Mouse (Mus musculus): ENCODE measurements around the gene Zmiz2. TPM values are rescaled to one million over a fixed set of nuclear protein-coding genes. Genes with fewer than 3 reads are reported as not detected.
A peak's percentile ranks its signal among the peaks of the same experiment; 100 is the strongest.

Gene Zmiz2
- total and polyA plus RNA-seq, 3 experiments: 10.6 to 238 (median 46.3) TPM

GRCm38 (mm10) chr11:6411684-6412083, 22.8 kb downstream of the Zmiz2 start:
- no peak for TF ChIP-seq MYC (IDR thresholded peaks at IDR 0.05; ENCODE audit: low read depth, low read length)
- no peak for TF ChIP-seq USF1 (IDR thresholded peaks at IDR 0.05; ENCODE audit: low read depth, low read length)
- no peak for TF ChIP-seq ZKSCAN1 (IDR thresholded peaks at IDR 0.05; ENCODE audit: borderline replicate concordance, low read depth, low read length)
- TF ChIP-seq BHLHE40 (IDR thresholded peaks at IDR 0.05; ENCODE audit: low read depth, low read length): no peak
- no peak for TF ChIP-seq MAX (IDR thresholded peaks at IDR 0.05; ENCODE audit: low read length)
- 0 out of 2 replicates have a peak, but pooled peaks have one; percentile 26 for TF ChIP-seq ELF1 (IDR thresholded peaks at IDR 0.05; ENCODE audit: low read depth, low read length)
- TF ChIP-seq KAT2A (IDR thresholded peaks at IDR 0.05; ENCODE audit: insufficient replicate concordance, low read length): no peak
- TF ChIP-seq SIN3A (IDR thresholded peaks at IDR 0.05; ENCODE audit: low read length): no peak
- no peak for TF ChIP-seq NRF1 (IDR thresholded peaks at IDR 0.05; ENCODE audit: low read depth, low read length)
- no peak for TF ChIP-seq ZNF384 (IDR thresholded peaks at IDR 0.05; ENCODE audit: low read depth, low read length)
- TF ChIP-seq RCOR1 (conservative IDR thresholded peaks at IDR 0.05; ENCODE audit: low read depth, low read length): no peak
- TF ChIP-seq CHD1 (IDR thresholded peaks at IDR 0.05; ENCODE audit: low read depth, low read length): no peak
- TF ChIP-seq POLR2A (IDR thresholded peaks at IDR 0.05; ENCODE audit: low read depth, low read length): no peak
- TF ChIP-seq ETS1 (conservative IDR thresholded peaks at IDR 0.05; ENCODE audit: low read depth, low read length): no peak
- no peak for TF ChIP-seq MEF2A (IDR thresholded peaks at IDR 0.05; ENCODE audit: borderline replicate concordance, low read depth, low read length)
- no peak for TF ChIP-seq UBTF (IDR thresholded peaks at IDR 0.05; ENCODE audit: low read depth, low read length)
- TF ChIP-seq GABPA (IDR thresholded peaks at IDR 0.05; ENCODE audit: insufficient replicate concordance, low read depth, low read length): no peak
- TF ChIP-seq HCFC1 (IDR thresholded peaks at IDR 0.05; ENCODE audit: low read depth, low read length): no peak
- TF ChIP-seq ZMIZ1 (IDR thresholded peaks at IDR 0.05; ENCODE audit: low read depth, low read length): no peak
- TF ChIP-seq TBP (conservative IDR thresholded peaks at IDR 0.05; ENCODE audit: low read depth, low read length): no peak
- no peak for TF ChIP-seq IRF4 (IDR thresholded peaks at IDR 0.05; ENCODE audit: low read depth, low read length)
- peak; percentile 50 for TF ChIP-seq SMC3 (IDR thresholded peaks at IDR 0.05; ENCODE audit: low read depth, low read length)
- no peak for TF ChIP-seq E2F4 (IDR thresholded peaks at IDR 0.05; ENCODE audit: insufficient replicate concordance, low read depth, low read length)
- TF ChIP-seq NELFE (IDR thresholded peaks at IDR 0.05; ENCODE audit: low read depth, low read length): no peak
- TF ChIP-seq TCF12 (IDR thresholded peaks at IDR 0.05; ENCODE audit: low read depth, low read length): 0 out of 2 replicates have a peak, but pooled peaks have one; percentile 23
- no peak for TF ChIP-seq EP300 (IDR thresholded peaks at IDR 0.05; ENCODE audit: low read length)
- no peak for TF ChIP-seq MAZ (IDR thresholded peaks at IDR 0.05; ENCODE audit: low read depth, low read length)
- no peak for TF ChIP-seq CHD2 (IDR thresholded peaks at IDR 0.05; ENCODE audit: low read length)
- TF ChIP-seq CTCF (conservative IDR thresholded peaks at IDR 0.05 in 1 of 2, IDR thresholded peaks at IDR 0.05 in 1 of 2; ENCODE audit: low read depth in 2 of 2, low read length in 2 of 2): peak; percentile 91 to 95
- no peak for TF ChIP-seq MXI1 (IDR thresholded peaks at IDR 0.05; ENCODE audit: low read depth, low read length)
- no peak for TF ChIP-seq JUND (conservative IDR thresholded peaks at IDR 0.05; ENCODE audit: low read depth, low read length)
- TF ChIP-seq RAD21 (IDR thresholded peaks at IDR 0.05; ENCODE audit: low read depth, low read length): peak; percentile 65
- TF ChIP-seq MAFK (IDR thresholded peaks at IDR 0.05; ENCODE audit: insufficient replicate concordance, low read length): no peak
- no peak for TF ChIP-seq JUN (IDR thresholded peaks at IDR 0.05; ENCODE audit: insufficient read depth, low read depth, low read length)
- TF ChIP-seq PAX5 (IDR thresholded peaks at IDR 0.05; ENCODE audit: low read length): no peak
- TF ChIP-seq ZC3H11A (IDR thresholded peaks at IDR 0.05; ENCODE audit: low read depth, low read length): no peak
- TF ChIP-seq POLR2AphosphoS2 (IDR thresholded peaks at IDR 0.05; ENCODE audit: low read depth, low read length): no peak
- no peak for TF ChIP-seq USF2 (conservative IDR thresholded peaks at IDR 0.05; ENCODE audit: low read depth, low read length)
- in situ Hi-C loops (cut with MboI; ENCODE audit: low pct_ligation_motif_present, low pct_unique_long_range_greater_than_20kb, low sequenced_read_pairs): no loop called here
- Histone ChIP-seq H3K27me3 (replicated peaks) (no peaks in the 10 kb centered on the region), H3K36me3 (replicated peaks in 1 of 2; ENCODE audit: control insufficient read depth in 1 of 2, insufficient read depth in 1 of 2, low read length in 1 of 2) (peaks cover 0 to 12% of the 10 kb centered on the region in 2 experiments), H3K9ac (ENCODE audit: insufficient read depth, low read depth) (no peak overlapping the region), H3K4me2 (ENCODE audit: insufficient read depth, low read depth, poor library complexity, severe bottlenecking) (no peak overlapping the region), H3K4me1 (ENCODE audit: control insufficient read depth in 1 of 2, insufficient read depth in 2 of 2) (peaks cover 8 to 36% of the 10 kb centered on the region in 2 experiments), H3K4me3 (replicated peaks in 1 of 3; ENCODE audit: low read depth in 2 of 3, low read length in 2 of 3, poor library complexity in 1 of 3) (no peak overlapping the region), H3K9me3 (replicated peaks; ENCODE audit: low read length) (no peaks in the 10 kb centered on the region), H3K27ac (ENCODE audit: insufficient read depth, low read depth) (no peak overlapping the region), H3K79me2 (replicated peaks; ENCODE audit: control insufficient read depth, extremely low read depth, insufficient read depth, poor library complexity, severe bottlenecking) (peaks cover 9% of the 10 kb centered on the region)
- DNase-seq (ENCODE audit: extremely low read depth): peak; percentile 71
- dilution Hi-C loops (cut with MboI; ENCODE audit: extremely low pct_ligation_motif_present, extremely low pct_unique_long_range_greater_than_20kb, low sequenced_read_pairs): no loop called here
